Mouse (Mus musculus): ENCODE data around the gene Pygo1.

GRCm38 (mm10) chr9:73001314-73002011 is 76.0 kb downstream of the Pygo1 start:
- TF ChIP-seq CTCF (IDR thresholded peaks at IDR 0.05; ENCODE audit: low read depth, low read length) (no peak), POLR2A (IDR thresholded peaks at IDR 0.05; ENCODE audit: borderline replicate concordance, low read depth, low read length) (no peak)

All from bone marrow macrophage, adult 2 months (primary cell).